Mouse (Mus musculus) spleen, adult 2 months (tissue): Measurements from ENCODE around the gene Ccdc137. TPM values are rescaled to one million over a fixed set of nuclear protein-coding genes. Genes with fewer than 3 reads are reported as not detected.

Source experiments
- DNase-seq, 2 experiments: peaks; one replicate each; pipeline versions ENCODE4 v3.0.0 to v3.0.0-alpha.2; 2012 to 2021; ENCODE audit warnings: low spot score in 2 of 2, low read depth in 1 of 2
- H3K27ac ChIP-seq: fragments of 200-500 bp; 2 replicates; pipeline ENCODE4 v1.5.1; 2012; ENCODE audit warnings: low read length, inconsistent platforms; ENCODE audit not compliant: insufficient read depth
- H3K27me3 ChIP-seq: fragments of 200-500 bp; 2 replicates; pipeline ENCODE4 v1.6.1; 2012; ENCODE audit warnings: mild to moderate bottlenecking, moderate library complexity, low read length, inconsistent platforms; ENCODE audit not compliant: control insufficient read depth, insufficient read depth
- H3K36me3 ChIP-seq: fragments of 200-500 bp; 2 replicates; pipeline ENCODE4 v1.6.1; 2012; ENCODE audit warnings: mild to moderate bottlenecking, low read length, inconsistent platforms; ENCODE audit not compliant: control insufficient read depth, insufficient read depth
- H3K4me1 ChIP-seq: fragments of 200-500 bp; 2 replicates; pipeline ENCODE4 v1.6.1; 2011; ENCODE audit warnings: inconsistent platforms; ENCODE audit not compliant: control insufficient read depth, insufficient read depth, insufficient read length
- H3K4me3 ChIP-seq: fragments of 200-500 bp; 2 replicates; pipeline ENCODE4 v1.5.1; 2011; ENCODE audit warnings: mild to moderate bottlenecking, inconsistent platforms; ENCODE audit not compliant: insufficient read depth, insufficient read length; ENCODE audit errors: extremely low read depth
- CTCF ChIP-seq: fragments of 200-500 bp; IDR thresholded peaks from 2 replicates; pipeline ENCODE4 v1.5.1; 2011; ENCODE audit warnings: mild to moderate bottlenecking, inconsistent platforms; ENCODE audit not compliant: insufficient read depth, insufficient read length, insufficient replicate concordance; ENCODE audit errors: extremely low read depth
- POLR2A ChIP-seq: fragments of 200-500 bp; IDR thresholded peaks from 2 replicates; pipeline ENCODE4 v1.6.1; 2011; ENCODE audit warnings: low read depth, low read length, inconsistent platforms
- WGBS: fragments of 180-500 bp; shearing (Covaris S2); methylation state at CpG from one replicate; pipeline ENCODE4 v1.1.7; 2018; 5-methylcytosine and 5-hydroxymethylcytosine counted together
- polyA plus RNA-seq: library from polyadenylated mRNA; depleted of rRNA; stranded (reverse); fragments of >200 nt; gene quantifications from 2 replicates; pipeline ENCODE4 v1.2.3, GENCODE M21; 2012

The Ccdc137 gene
- polyA plus RNA-seq, 1 experiment = 11.2 TPM

DNA sequence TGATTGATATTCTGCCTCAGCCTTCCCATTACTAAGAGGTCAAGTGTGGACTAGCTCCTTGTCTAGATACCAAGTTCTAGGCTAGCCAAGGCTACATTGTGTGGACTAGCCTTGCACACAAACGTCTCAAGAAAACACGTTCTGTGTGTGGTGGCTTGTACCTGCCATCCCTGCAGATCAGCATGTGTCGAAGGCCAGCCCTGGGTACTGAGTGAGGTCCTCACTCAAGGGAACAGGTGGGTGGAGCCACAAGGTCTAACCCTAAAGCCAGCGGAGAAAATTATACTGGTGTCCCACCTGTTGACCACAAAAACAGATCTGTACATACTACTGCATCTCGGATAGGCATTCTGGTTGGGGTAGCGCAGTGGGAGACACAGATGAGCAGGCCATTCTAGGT, 42.0 kb downstream of the Ccdc137 start:
- 81% methylated on average over 6 of the region's 6 CpGs for WGBS
- TF ChIP-seq POLR2A (no peak), CTCF (no peak)
- DNase-seq = no peak
- Histone ChIP-seq H3K4me3 (no peak overlapping the region), H3K27ac (no peak overlapping the region), H3K4me1 (no peaks in the 10 kb centered on the region), H3K27me3 (no peaks in the 10 kb centered on the region), H3K36me3 (0 out of 2 replicates have a peak, but pooled peaks cover 2% of the 10 kb centered on the region)

DNA sequence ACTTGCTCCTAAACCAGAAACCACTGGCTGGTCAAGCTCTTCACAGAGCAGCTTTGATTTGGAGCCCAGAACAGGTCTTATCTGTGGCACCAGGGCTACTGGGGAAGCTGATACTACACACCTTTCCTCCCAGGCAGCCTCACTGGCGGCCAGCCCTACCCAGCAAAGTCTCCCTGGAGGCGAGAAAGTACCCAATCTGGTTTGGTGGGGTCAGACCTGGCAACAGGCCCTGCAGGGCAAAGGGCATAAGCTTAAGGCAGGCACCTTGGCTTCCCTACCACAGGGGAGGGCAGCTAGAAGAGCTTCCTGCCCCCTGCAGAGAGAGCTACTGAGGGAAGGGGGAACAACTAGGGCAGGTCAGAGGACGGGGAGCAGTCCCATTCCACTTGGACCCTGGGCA, 42.4 kb downstream of the Ccdc137 start:
- DNase-seq = no peak

DNA sequence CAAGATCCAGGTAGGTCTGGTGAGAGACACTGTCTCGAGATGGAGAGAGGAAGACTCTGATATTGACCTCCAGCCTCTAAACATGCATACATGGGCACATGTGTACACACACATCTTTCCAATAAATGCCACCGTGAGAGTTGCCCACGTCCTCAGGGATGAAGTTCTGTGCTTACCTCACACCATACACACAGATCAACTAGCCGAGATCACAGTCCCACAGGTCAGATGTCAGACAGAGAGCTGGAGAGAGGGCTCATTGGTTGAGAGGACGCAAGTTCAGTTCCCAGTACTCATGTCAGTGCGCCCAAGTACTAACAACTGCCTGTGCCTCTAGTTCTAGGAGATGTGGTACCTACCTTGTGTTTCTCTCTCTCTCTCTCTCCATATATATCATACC, 43.1 kb downstream of the Ccdc137 start:
- Histone ChIP-seq H3K27me3 (no peaks in the 10 kb centered on the region), H3K36me3 (no peaks in the 10 kb centered on the region), H3K4me1 (no peaks in the 10 kb centered on the region), H3K27ac (no peak overlapping the region), H3K4me3 (no peak overlapping the region)
- 66% methylated on average over 6 of the region's 6 CpGs for WGBS
- TF ChIP-seq POLR2A = no peak
- no peak for TF ChIP-seq CTCF
- no peak for DNase-seq

More for the DNA sequence above, 42.4 kb downstream of the Ccdc137 start:
- Histone ChIP-seq H3K4me1 (no peaks in the 10 kb centered on the region), H3K27ac (no peak overlapping the region), H3K4me3 (no peak overlapping the region), H3K27me3 (no peaks in the 10 kb centered on the region), H3K36me3 (no peaks in the 10 kb centered on the region)
- TF ChIP-seq CTCF (no peak), POLR2A (no peak)
- 12% methylated on average over 3 of the region's 3 CpGs for WGBS

DNA sequence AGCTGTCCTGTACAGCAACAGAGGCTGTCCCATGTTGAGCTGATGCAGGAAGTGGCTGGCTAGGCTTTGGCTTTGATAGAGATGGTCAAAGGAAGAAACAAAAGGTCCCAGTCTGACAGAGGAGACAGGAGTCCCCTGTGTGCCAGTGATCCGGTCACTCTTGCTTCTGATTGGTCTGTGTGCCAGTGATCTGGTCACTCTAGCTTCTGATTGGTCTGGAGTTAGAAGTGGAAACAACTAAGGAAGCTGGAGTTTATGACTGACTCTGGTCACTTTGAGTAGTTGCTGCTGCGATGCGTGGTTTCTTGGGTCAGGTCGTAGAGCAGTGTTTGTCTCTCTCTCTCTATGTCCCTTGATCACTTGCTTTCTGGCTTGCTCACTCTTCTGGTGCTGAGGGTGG, 43.8 kb downstream of the Ccdc137 start:
- H3K36me3 ChIP-seq = no peaks in the 10 kb centered on the region
- WGBS = 68% methylated on average over 4 of the region's 4 CpGs
- DNase-seq = no peak
- no peak overlapping the region for H3K27ac ChIP-seq
- H3K4me1 ChIP-seq = no peaks in the 10 kb centered on the region
- no peaks in the 10 kb centered on the region for H3K27me3 ChIP-seq
- TF ChIP-seq POLR2A = no peak
- TF ChIP-seq CTCF = no peak
- no peak overlapping the region for H3K4me3 ChIP-seq

DNA sequence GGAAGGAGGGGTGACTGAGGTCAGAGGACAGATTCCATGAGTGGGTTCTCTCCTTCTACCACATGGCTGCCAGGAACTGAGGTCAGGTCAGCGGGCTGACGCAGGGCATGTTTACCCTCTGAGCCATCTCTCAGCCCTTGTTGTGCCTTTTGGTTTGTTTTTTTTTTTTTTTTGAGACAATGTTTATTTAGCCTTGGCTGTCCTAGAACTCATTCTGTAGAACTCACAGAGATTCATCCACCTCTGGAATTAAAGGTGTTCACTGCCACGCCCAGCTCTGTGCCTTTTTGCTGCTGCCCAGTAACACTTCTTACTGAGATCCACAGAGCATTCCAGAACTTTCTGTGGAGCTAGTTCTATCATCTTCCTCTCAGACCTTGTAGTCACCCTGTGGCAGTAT, 47.7 kb downstream of the Ccdc137 start:
- TF ChIP-seq CTCF (no peak), POLR2A (no peak)
- Histone ChIP-seq H3K27ac (no peak overlapping the region), H3K36me3 (no peaks in the 10 kb centered on the region), H3K27me3 (no peaks in the 10 kb centered on the region), H3K4me1 (no peaks in the 10 kb centered on the region), H3K4me3 (no peak overlapping the region)
- WGBS = 94% methylated on average over 3 of the region's 3 CpGs
- no peak for DNase-seq

DNA sequence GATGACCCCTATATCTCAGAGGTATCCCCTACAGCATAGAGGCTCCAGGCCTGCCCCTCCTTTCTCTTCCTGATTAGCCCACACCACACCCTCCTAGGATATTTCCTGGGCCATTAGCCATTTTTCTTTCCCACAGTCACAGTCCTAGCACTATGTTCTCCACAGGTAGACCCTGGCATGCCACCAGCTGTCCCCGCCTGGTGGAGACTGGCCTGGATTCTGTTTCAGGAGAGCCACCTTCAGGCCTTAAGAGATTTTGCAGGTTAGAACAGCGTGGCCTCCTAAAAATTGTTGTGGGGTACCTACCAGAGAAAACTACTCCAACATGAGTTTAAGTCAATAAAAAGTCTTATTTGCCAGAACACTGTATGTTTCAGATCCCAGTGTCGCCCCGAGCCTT, 49.0 kb downstream of the Ccdc137 start:
- Histone ChIP-seq H3K4me1 (peaks cover 4% of the 10 kb centered on the region; the same call in 1 of the 2 replicates), H3K27me3 (no peaks in the 10 kb centered on the region), H3K36me3 (no peaks in the 10 kb centered on the region), H3K27ac (no peak overlapping the region), H3K4me3 (no peak overlapping the region)
- 62% methylated on average over 4 of the region's 4 CpGs for WGBS
- no peak for DNase-seq
- peak; percentile 4; the same call in 1 of the 2 replicates for TF ChIP-seq CTCF
- no peak for TF ChIP-seq POLR2A

DNA sequence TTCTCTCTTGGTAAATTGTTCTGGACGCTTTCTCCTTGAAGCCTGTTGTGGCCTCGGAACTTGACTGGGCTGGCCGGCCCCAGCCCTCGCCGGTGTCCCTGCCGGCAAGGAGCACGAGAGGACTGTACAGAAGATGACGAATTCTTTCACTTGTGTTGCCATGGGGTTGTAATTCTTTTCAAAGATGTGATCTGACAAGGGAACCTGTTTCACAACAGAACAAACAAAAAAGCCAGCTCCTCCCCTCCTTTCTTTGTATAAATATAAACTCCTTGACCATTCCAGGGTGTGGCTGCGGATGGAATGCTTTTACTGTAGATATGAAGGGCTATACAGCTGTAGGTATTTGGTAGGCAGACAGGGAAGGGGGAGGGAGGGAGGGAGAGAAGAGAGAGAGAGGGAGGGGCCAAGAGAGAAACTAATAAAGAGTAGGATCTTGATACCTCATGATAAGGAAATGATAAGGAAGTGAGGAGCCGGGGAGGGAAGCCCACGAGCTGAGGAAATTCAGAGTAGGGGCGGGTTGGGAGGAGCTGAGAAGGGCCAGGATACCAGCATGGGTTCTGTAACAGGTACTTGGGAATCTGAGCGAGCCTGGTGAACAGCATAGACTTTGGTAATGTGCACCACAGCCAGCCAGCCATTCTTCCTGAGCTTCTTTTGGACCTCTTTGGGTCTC, 49.8 kb downstream of the Ccdc137 start:
- Histone ChIP-seq H3K4me1 (peaks cover 4% of the 10 kb centered on the region; the same call in 1 of the 2 replicates), H3K36me3 (no peaks in the 10 kb centered on the region), H3K27ac (no peak overlapping the region), H3K4me3 (no peak overlapping the region), H3K27me3 (no peaks in the 10 kb centered on the region)
- WGBS = 84% methylated on average over 13 of the region's 13 CpGs
- DNase-seq = no peak
- TF ChIP-seq CTCF (no peak), POLR2A (no peak)
